Mouse (Mus musculus): ENCODE data around the gene Zfp655.

DNA sequence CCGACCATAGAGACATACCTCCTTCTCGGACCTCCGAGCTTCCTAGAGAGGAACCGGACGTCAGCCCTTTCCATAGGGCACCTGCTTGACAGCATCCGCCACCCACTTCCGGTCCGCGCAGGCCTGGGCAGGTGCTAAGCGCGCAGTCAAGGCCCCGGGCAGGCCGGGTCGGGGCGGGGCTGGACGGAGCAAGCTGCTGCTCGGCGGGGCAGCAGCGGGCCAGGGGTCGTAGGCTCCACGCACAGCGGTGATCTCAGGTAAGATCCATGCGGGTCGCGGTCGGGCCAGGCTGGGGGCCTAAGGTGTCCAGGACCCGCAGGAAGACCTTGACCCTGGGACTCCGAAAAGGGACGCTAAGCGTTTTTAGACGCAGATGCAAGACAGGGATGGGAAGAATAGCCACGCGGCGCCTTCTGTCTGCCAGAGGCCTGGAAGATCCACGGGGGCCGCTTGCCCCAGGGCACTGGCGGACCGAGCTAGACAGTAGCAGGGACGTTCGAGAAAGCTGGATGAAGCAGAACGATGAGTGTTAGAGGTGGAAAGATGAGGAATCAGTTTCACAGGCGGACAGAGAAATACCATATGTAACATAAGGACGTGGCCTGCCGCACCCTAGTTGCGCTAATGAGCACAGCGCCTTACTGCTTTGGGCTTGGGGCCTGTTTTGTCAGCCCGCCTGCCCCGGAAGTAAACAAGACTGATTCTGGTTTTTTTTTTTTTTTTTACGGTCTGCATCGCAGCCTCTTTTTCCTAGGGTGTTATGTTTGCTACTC, 49.0 kb downstream of the Zfp655 start, which contains the start of gene Zscan25:
- TF ChIP-seq POLR2A (IDR thresholded peaks at IDR 0.05; ENCODE audit: low read depth, low read length), result peak; percentile 83
- no peak for TF ChIP-seq CTCF (IDR thresholded peaks at IDR 0.05; ENCODE audit: extremely low read depth, insufficient read length, insufficient replicate concordance, low read depth, low read length)

Data from small intestine, adult 2 months (tissue).